Mouse (Mus musculus): ENCODE data around the gene 1190005I06Rik.

The 1190005I06Rik gene

DNA sequence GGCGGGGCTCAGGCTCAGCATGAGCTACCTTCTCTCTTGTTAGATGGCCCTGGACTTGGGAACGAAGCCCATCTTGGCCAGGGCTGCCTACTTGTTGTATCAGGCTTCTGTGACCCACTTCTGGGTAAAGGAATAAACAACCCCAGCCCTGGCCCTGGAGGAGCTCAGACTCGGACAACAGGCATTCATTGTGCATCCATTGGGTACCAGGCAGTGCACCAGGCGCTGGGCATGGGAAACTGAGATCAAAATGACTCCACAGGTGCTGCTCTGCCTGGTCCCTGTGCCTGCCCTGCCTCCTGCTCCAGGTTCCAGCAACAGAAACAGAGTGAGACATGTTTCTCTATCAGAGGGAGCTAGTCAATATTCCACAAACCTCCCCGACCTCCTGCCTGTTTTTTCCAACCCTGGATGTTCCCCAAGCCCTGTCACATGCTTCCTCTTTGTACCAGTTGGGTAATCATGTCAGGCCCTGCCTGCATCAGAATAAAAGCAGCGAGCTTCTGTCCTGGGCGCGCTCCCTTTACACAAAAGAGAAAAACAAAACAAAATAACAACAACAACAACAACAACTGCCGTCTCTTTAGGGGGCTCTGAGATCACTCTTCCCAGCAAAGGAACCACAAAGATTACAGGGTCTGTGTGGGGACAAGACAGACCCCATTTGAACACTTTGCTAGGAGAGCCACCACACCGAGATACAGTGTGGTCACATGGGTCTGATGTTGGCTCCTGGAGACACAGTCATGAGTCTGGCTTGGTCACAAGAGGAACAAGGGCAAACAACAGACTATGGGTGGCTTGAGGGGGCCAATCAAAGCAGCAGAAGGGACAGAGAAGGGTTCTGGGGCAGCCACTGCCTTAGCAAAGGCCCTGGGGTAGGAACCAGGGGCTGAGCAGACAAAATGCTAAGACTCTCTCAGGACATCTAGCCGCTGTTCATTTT is 27.9 kb downstream of the 1190005I06Rik start:
- peak; percentile 28 for DNase-seq

DNA sequence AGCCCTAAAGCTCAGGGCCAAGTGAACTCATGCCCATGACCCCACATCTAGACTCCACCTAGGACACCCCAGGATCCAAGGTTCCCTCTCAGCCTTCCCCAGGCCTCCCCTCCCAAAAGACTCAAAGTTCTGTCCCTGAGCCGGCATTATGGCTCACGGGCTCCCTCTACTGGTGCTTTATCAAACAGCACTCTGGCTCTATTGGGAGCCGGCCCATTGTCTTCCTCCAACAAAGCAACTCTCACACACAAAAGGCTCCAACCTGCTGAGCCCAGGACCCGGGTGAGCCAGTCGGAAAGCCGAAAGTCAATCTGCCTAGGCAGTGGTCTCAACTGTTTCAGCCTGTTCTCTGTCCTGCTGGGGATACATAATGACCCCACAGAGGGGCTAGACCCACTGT is 29.3 kb downstream of the 1190005I06Rik start:
- peak; percentile 79 for DNase-seq

DNA sequence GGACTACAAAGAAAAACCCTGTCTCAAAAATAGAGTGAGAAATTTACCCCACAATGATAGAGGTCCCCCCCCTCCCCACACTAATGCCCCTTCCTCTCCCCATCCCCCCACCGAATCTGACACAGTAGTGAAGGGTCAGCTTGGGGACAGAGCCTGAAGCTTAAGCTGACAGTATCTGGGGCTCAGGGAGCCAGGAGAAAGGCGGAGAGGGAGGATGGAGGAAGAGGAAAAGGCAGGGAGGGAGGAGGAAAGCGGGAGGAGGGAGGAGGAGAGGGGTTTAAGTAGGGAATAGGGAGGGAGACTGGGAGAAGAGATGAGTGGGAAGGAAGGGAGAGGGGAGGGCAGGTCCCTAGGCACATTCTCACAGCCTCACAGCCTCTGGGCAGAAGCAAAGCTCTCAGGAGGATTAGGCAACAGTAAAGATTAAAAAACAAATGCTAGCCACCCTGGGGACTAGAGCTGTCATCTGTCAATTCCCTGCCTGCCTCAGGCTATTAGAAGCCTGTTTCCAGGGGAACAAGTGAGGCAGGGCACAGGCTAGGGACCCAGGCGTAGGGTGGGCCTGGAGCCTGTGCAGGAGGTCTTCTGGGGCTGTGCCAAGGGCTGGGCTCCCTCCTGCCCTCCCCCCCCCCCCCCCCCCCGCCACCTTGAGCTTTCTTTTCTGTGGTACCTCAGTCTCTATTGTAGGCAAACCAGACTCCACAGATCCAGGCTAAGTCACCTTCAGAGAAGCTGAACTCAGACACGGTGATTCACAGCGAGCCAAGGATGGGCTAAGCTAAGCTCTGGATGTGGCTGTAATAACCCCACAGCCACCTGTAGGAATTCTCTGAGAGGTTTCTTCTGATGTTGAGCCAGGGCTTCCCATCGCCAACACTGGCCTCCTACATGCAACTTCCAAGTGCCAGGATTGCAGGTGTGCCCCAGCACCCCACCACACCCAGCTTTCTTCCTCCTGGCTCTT is 30.5 kb downstream of the 1190005I06Rik start:
- DNase-seq = no peak

DNA sequence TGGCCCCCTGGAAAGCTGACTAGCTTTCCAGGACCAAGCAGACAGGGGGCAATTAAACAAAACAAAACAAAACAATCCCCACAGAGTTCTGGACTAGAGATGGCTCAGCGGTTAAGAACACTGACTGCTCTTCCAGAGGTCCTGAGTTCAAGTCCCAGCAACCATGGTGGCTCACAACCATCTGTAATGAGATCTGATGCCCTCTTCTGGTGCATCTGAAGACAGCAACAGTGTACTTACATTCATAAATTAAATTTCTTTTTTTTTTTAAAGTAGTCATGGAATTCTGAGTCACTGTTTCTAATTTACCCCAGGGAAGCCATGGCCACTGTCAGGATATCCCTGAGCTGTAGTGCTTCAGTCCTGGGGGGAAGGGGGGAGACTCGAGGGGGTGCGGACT is 32.9 kb downstream of the 1190005I06Rik start:
- no peak for DNase-seq

DNA sequence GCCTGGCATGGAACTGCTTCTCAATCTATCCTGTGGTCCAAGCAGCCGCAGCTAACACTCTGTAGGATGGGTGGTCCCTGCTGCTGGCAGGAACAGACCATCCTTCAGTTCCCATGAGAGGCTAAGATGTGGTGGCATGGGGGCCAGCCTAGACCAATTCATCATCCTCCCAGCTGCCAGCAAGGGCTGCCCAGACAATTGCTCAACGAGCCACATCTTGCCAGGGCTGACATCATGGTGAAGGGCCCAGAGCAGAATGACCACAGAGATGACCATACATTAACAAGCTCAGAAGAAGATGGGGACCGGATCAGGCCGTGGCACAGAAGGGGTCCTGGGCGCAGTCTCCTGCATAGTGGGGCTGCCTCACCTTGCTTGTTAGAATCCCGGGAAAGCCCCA is 36.6 kb downstream of the 1190005I06Rik start:
- no peak for DNase-seq

DNA sequence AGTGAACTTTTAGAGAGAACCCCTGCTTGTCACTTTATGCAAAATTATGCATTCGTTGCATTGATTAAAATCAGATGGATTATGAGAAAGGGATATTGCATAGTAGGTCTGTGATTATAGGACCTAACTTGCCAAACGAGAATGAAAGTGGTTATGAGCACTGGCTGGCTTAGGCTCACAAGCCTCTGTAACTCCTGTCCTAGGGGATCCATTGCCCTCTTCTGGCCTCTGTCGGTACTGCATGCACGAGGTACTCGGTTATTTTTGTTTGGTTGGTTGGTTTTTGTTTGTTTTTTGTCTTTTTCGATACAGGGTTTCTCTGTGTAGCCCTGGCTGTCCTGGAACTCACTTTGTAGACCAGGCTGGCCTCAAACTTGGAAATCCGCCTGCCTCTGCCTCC is 39.5 kb downstream of the 1190005I06Rik start:
- DNase-seq = peak; percentile 86

DNA sequence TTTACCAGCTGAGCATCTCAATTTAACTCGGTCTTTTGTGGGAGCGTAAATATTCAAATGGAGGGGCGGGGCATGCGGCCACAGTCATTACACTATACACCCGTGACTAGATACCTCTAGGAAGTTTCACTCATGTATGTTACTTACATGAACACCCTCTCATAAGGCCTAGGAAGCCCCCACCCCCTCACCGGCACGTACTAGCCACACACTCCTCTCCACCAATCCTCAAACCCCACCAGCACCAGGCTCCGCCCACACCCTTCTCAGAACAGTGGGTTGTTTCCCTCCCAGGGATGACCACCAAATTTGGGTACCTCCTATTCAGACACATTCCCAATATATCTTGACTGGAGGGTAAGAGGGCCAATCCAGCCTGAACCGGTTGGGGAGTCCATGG is 40.0 kb downstream of the 1190005I06Rik start:
- DNase-seq = no peak

DNA sequence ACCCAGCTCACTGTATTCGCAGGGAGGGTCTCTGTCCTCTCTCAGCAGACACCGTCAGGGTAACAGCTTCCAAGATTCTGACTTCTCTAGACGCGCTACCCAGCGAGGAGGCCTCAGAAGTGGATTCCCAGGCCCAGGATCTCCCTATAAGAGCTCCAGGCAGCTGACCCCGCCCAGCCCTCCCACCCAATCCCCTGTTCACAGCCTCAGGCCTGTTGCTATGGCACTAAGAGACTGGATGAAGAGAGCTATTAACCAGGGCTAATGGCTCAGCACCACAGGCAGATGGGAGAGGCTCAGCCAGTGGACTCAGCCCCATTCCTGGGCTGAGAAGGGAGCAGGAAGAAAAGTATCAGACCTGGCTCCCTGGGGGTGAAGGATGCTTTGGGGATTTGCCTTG is 44.8 kb downstream of the 1190005I06Rik start:
- DNase-seq = no peak

DNA sequence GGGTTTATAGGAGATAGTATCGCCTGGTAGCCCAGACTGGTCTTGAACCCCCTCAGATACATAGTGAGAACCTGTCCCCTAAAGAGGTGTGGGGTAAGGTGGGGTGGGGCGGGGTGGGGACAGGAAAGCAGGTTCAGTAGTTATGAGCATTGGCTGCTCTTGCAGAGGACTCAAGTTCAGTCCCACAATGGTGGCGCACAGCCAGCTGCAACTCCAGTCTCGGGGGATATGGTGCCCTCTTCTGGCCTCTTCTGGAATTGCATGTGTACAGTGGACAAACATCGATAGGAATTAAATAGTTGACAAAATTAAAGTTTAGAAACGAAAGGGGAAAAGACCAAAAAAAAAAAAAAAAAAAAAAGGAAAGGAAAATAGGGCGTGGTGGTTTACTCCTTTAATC is 47.9 kb downstream of the 1190005I06Rik start:
- DNase-seq = peak; percentile 90

DNA sequence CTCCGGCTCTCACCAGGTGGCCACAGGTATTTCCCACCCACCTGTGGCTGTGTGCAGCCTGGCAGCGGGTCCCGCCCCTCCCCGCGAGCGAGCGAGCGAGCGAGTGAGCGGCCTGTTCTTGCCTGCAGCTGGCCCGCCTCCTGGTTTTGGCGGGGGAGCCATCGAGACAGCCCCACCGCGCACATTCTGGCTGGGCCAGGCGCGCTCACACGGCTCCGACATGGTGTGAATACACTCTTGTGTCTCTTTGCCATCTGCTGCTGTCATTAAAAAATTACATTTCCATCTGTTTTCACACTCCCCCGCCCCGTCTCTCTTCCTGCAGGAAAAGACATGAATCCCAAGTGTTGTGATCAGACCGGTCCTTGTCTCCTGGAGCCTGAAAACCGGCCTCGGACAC is 48.9 kb downstream of the 1190005I06Rik start:
- peak; percentile 53 for DNase-seq

DNA sequence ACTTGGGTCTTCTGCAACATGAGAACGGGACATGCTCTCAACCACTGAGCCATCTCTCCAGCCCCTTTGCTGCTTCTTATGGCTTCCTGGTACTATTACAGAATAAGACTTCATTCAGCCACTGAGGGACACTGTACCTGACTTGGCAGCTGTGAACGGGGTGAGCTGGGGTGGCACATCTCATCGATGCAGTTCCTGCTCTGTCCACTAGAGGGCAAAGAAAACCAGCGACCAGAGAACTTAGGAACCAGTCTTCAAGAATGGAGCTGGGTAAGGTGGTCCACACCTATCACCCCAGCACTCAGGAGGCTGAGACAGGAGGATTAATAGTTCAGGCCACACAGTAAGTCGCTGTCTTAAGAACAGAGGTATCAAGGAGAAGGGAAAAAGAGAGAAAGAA is 51.5 kb downstream of the 1190005I06Rik start:
- DNase-seq = peak; percentile 71

DNA sequence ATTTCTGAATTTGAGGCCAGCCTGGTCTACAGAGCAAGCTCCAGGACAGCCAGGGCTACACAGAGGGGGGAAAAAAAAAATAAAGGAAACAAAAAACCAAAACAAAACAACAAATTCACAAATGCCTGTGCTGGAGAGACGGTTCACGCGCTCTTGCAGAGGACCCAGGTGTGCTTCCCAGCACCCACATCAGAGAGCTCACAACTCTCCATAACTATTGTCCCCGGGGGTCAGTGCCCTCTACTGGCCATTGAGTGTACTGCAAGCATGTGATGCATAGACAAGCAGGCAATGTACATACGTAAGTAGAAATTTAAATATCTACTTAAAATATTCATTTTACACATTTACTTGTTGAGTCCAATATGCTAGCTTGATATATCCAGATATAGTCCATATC is 52.9 kb downstream of the 1190005I06Rik start:
- no peak for DNase-seq

DNA sequence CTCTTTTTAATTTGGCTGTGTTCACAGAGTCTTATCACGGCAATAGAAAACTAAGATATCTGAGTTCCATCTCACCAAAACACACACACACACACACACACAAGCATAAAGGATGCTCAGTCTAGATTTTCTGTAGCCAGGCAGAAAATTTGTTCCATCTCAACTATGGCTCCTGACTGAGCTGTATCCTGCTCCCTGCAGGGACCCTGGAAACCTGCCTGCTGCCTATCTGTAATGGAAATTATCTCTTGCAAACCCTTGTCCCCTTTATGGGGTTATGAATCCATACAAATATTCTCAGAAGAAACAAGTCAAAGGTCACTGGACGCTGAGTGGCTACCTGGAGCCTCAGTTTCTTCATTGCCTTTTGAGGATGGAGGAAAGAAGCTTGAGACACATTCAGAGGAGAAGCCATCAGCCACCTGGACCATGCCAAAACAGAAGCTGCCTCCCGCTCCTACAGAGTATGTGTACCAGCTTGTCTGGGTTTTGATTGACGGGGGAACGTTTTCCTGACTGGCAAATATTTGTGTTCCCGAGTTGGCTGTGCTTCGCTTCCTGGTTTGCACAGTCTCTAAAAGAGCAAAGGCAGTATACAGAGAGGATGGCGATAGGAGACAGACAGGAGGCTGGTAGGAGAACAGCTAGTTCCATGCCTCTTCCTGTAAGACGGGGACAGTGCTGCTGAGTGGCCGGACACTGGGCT is 55.7 kb downstream of the 1190005I06Rik start:
- no peak for DNase-seq

DNA sequence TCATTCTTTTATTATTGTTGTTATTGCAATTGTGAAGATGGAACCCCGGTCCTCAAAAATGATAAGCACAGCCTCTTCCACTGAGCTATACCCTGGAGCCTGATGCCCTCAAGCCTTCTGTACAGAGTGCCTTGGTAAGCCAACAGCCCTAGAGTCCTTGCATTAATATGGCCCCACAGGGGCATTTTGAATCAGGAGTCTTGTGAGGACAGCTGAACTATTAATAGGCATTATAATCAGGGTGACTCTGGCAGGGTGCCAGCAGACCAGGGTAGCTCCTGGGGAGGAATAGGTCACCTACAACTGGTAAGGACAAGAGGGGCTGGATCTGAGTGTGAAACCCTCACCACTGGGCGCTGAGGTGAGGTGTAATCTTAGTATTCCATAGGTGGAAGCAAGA is 57.5 kb downstream of the 1190005I06Rik start:
- peak; percentile 56 for DNase-seq

DNA sequence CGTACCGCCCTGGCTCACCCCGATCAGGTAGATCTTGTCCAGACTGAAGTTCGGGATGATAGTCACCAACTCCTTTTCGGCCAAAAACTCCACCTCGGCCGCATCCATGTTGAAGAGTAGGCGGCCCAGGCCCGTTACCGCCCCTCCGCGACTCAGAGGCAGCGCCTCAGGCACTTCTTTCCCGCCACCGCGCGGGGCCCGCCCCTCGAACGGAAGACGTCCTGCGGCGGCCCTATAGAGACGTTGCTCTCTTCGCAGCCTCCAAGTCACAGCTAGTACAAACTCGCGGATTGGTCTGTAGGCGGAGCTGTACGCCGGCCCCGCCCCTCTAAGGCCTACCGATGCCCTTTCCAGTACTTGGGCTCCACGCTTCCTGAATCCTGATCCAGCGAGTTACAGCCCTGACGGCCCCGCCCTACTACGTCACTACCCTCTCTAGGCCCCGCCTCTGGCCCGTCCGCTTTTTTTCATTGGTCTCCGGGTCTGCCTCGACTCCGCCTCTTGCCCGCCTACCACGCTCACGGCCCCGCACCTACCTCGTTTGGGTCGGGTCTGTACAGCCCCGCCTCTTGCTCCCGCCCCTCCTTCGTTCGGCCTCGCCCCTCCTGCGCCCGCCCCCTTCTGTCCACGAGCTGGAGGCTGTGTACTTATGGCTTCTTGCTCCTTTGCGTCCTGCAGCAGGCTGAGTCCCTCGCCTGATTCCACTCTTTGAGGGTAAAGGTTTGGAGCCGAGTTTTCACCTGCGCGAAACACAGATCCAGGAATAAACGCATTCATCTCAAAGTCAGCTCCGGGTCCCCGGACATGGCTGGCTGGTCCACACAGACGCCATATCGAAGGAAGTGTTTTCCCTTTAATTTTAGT is 58.3 kb downstream of the 1190005I06Rik start, which contains the start of gene Gins2:
TSS of gene Gins2 (minus strand) at position 397 of the 864 bp plus-strand sequence.
- peak; percentile 100 for DNase-seq

DNA sequence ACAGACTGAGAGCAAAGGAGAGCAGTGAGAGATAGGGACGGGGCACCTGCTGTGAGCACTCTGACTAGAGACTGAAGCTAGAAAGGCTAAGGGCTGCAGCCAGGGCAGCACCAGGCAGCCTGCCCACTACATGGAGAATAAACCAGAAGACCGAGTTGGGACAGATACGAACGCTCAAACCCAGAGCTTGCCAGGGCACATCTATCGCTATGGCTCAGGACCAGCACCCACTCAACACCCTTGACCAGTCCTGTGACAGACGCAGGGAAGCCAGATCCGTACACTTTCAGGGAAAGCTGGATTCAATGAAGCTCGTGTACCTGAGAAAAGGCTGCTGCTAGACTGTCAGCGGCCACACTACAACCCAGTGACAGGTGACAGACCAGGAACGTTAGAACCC is 61.9 kb downstream of the 1190005I06Rik start:
- DNase-seq = no peak

DNA sequence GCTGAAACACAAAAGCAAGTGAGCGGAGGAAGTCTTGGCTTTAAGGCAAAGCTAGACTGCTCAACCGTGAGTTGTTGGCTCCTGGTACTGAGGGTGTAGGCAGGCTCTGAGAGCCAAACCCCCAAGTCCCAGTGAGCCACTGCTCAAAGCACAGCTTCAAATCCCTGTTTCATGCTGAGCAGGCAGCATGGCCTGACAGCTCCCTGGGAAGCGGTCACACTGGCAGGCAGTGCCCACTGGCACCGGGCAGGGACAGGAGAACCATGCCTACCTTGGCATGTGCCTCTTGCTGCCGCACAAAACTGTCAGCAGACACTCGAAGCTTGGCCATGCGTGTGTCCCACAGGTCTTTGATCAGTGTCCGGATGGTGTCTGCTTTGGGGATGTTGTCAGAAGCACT is 65.6 kb downstream of the 1190005I06Rik start:
- no peak for DNase-seq

DNA sequence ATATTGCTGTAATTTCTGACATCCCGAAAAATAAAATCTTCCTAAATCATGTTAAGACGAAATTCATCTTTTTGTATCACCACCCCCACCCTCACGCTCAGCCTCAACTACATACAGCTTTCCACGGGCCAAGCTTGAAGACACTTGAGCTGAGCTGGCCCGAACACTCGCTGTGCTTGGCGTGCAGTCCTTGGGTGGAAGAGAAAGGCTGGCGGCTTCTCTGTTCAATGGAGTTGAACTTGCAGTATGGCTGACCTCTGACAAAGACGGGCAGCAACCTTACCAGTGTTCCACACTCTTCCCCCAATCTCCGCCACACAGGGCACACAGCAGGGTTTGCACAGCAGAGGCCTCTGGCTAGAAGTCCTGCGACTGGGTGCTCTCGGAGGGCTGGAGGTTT is 66.1 kb downstream of the 1190005I06Rik start:
- no peak for DNase-seq

DNA sequence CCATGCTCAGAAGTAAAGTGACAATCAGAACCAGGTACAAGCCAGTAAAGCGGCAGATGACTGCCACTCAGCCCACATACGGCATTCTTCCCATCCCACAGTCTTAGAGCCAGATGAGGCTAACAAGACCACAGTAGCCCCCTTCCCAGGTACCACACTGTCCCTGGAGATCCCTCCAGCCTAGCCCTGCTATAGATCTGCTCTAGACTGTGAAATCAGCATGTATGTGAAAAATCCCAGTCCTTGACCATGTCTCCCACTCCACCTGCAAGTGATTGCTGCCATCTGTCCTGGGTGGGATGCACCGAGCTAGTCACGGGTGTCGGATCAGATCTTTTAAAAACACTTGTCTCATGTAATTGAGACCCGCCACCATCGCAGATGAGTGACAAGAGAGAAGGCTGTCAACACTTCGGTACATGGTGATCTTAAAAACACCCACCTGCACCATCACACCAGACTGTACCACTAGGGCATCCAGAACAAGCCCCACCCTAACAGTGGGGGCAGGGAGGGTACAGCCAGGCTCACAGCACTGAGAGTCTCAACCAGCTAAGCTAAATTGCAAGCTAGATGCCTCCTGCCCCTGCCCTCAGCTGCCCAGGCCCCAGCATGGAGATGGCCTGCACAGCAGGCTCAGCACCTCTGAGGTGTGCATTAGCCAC is 67.0 kb downstream of the 1190005I06Rik start:
- no peak for DNase-seq

DNA sequence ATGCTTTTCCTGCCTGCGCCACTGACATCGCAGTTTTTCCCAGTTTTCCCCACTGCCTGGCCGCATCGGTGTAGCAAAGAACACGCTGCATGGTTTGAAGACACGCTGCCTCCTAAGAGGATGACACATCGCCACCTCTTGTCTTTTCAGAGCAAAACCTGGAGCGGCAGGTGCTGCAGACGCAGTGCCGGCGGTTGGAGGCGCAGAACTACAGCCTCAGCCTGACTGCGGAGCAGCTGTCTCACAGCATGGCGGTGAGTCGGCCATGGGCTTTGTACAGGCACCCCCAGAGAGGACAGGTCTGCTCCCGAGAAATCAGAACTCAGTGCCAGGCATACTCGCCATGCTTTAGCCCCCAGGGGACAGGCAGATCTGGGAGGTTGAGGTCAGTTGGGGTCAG is 69.6 kb downstream of the 1190005I06Rik start:
- DNase-seq = no peak

DNA sequence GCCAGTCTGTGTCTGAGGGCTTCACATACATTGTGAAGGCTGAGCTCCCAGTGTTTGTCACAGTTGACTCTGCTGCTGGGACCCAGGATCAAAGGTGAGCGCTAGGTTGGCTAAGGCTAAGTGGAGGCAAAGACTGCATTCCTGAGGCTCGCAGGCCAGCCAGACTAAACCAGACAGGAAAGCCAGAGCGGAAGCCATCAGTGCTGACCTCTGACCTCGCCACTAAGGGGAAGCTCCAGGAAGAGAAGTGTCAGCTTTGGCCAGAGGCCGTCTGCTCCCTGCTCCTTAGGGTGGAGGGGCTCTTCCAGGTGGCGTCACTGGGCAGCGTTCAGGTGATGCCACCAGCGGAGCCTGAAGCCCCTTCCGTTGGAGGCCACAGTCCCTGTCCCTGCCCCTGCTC is 71.6 kb downstream of the 1190005I06Rik start:
- no peak for DNase-seq
